Mouse (Mus musculus) yolk sac, embryonic 10.5 days (tissue): ENCODE measurements at regions not wholly inside any gene's neighbourhood (a gene's known extent, or its start where the extent isn't known, plus 50 kb on each side); places are given as distances from the start of the nearest gene placed in this dataset.
"Not testable (repeated sequence)": the region's sequence is repeated elsewhere in the genome, so short reads cannot be mapped to it uniquely, and the experiment has no call there.

Experiments
- DNase-seq: peaks from one replicate; pipeline ENCODE4 v3.0.0-alpha.2; 2017; ENCODE audit warnings: low spot score

DNA sequence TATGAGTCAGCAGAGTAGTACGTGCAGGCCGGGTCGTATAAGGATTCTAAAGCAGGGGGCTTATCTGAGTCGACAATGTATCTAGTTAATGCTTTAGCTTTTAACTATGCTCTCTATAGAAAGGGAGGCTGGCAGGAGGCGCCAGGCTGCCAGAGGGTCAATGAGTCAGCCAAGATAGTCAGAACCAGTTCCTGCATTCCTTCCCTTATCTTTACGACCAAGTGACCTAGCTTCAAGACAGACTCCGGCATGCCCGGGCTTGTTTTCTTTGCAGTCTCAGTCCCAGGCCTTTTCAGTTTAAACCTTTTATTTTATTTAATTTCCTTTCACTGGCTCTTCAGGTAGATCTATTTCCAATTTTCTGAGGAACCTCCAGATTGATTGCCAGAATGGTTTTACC lies 374.0 kb upstream of the Nrxn1 start:
- peak; percentile 21 for DNase-seq

DNA sequence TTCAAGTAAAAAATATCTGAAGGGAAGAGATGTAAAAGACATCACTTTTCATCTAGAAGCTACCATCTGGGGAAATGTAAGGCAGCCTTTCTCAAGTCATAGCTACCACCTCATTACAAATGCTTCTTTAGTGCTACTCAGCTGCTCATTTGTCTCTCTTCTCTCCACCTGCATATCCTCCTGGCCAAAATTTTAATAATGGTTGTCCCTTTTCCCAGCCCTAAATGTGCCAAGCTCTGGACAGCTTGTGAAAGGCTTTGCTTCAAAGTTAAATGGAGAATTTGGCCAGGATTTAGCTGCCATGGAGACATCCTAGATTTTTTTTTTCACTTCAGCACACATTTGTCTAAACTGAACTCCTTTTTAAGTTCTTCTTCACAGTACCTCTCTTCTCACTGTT lies 358.8 kb upstream of the Nrxn1 start:
- no peak for DNase-seq

- not testable (repeated sequence) for DNase-seq
These were observed 339.2 kb upstream of the Nrxn1 start for GRCm38 (mm10) chr17:91431780-91432720.

DNA sequence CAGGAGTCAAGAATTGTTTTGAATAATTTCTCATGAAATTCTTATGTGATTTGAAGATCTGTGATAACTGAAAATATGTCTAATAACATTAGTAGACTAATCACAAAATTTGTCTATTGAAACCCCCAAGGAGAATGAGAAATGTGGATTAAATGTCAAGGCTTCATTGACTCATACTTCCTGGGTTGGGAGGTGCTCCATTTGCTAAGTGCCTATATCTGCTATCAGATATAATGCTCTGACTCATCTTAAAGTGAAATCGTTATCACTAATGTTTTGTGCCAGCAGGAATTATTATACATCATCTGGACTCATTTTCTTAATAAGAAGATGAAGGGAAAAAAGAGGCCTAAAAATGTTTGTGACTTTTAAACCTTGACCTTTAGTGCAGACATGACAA lies 337.5 kb upstream of the Nrxn1 start:
- DNase-seq: no peak

GRCm38 (mm10) chr17:91425120-91425519 lies 332.2 kb upstream of the Nrxn1 start:
- no peak for DNase-seq

DNA sequence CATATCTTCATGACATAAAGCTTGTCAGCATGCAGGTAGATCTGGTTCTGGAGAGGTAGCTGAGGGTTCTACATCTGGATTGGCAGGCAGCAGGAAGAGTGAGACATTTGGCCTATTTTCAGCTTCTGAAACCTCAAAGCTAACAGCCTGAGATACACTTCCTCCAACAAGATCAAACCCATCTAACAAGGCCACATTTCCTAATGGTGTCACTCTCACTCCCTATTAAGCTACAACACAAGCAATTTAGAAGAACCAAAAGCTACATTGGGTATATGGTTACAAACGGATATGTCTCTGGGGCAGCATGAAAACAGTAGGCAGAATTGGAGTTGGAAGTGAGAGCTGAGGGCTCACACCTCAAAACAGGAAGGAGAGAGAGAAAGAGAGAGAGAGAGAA lies 325.7 kb upstream of the Nrxn1 start:
- no peak for DNase-seq

DNA sequence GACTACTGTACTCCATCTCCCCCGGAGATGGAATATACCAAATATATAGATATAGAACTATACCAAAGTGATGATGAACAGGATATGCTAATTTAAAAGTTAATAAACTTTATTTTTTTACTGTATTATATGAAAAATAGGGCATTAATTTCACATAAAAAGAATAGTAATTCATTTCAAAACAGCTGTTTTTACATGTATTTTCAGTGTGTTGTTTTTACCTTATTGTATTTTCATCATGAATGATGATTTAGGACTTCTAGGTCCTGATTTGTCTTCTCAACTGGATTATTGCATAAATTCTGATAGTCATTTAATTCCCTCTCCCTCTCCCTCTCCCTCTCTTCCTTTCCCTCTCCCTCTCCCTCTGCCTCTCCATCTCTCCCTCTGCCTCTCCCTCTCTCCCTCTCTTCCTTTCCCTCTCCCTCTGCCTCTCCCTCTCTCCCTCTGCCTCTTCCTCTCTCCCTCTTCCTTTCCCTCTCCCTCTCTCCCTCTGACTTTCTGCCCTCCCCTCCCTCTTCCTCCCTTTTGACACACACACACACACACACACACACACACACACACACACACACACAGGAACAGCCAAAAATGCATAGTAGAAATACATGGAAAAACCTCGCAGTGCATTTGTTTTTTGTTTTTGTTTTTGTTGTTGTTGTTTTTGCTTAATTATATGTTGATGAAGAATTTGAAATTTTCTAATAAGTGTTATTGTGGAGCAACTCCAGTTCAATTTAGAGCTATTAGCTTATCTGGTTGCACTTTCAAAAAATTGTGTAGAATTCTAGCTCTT lies 298.3 kb upstream of the Nrxn1 start:
- no peak for DNase-seq

DNA sequence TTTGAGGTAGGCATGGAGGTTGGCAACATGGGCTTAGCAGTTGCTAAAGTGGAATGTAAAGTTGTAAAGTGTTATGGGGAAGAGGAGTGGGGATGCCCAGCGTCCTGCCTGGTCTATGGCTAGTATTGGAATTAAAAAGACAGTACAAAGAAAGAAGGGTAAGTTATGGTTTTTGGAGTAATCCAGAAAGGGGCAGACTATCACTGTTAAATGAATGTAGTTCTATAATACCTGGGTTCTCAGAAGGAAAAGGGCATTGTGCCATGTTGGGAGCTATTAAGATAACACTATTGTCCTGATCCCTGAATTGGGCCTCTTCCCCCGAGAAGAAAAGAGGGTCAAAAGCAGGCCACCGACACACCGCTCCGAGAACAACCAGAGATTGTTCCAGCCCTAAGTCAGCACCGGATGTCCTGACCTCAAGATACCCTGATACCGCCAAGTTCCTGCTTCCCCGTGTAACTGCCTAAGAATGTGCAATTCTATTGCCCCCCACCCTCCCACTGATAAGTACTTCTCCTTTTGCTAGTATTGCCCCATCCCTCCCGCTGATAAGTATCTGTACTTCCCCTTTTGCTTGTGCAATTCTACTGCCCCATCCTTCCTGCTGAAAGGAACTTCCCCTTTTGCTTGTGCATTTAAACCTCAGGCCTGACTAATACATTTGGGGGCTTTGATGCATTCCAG lies 297.2 kb upstream of the Nrxn1 start:
- not testable (repeated sequence) for DNase-seq

GRCm38 (mm10) chr17:91388521-91388920 lies 295.6 kb upstream of the Nrxn1 start:
- DNase-seq: no peak

DNA sequence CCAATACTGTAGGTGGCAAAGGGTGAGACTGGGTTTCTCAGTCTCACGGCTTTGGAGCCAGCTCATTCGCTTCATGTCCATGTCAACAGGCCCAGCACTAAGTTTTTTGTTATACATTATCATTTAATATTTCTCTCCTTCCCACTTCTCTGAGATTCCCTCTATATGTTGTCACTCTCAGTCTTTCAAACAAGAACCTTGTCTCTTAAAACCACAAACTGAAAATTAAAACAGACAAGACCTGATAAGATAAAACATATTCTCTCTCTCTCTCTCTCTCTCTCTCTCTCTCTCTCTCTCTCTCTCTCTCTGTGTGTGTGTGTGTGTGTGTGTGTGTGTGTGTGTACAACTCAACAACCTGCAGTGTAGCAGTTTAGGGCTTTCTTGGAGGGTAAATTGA lies 295.2 kb upstream of the Nrxn1 start:
- no peak for DNase-seq

DNA sequence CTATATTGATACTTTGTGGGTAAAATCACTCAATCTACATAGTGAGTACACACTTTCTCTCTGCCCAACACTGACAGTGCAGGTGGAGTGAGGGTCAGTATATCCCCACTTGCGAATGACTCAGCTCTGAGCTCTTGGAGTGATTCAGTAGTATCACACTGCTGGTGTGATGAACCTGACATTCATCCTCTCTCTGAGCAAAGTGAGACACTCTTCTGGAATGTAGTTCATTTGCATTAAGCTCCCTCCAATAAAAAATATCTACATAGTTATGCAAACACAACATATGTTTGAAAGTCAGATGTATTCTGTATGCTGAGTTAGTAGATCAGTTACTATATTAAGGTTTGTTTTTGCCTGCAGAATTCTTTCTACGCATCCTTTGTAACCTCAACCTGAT lies 293.1 kb upstream of the Nrxn1 start:
- DNase-seq: no peak

DNA sequence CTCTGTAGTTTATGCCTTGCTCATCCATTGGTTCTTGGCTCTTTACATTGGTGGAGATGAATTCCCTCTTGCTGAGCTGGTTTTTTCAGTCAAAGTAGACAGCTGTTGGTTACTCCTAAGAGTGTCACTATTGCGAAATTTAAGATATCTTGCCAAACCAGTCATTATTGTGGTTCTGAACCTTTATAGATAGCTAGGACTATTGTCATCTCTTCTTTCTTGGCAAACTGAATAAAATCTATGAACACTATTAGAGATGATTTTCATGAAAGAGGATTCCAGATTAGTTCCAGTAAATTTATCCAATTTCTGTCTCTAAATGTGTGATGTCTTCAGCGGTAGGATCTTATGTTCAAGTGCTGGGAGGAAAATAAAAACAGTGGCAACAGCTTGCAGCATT lies 275.3 kb upstream of the Nrxn1 start:
- no peak for DNase-seq

DNA sequence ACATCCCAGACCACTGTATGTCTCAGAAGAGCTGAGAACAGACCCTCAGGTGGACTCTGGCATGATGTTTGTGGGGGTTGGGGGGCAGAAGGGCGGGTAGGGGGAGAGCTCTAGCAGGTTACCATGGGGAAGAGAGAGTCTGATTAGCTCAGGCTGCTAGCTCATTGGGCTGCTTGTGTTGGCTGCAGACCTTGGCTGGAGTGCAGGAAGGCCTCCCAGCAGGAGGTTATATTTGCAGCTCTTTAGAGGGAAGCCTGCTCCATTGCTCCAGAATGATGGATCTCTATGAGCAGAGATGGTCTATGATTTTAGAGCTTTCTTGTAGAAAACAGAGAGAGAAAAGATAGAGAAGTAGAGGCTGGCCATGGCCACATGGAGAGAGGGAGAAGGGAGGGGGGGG lies 268.4 kb upstream of the Nrxn1 start:
- DNase-seq: no peak

GRCm38 (mm10) chr17:91352107-91352506 lies 259.2 kb upstream of the Nrxn1 start:
- no peak for DNase-seq

DNA sequence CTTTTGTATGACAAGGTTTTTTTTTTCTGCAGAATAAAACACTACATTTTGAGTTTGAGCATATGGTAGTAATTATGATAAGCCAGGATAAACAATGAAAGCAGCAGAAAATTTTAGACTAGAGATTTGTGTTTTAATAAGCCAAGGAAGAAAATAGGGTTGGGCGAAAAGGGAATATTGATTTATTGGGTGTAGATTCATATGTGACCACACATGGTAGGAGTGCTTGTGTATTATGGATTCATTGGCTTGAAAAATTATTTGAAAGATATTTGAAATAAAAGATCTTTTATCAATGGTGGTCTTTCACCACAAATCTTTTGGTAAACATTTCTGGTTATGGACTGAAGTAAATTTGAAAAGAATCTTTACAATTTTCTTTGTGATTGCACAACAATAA lies 244.0 kb upstream of the Nrxn1 start:
- DNase-seq: no peak

GRCm38 (mm10) chr17:91333790-91334189 lies 240.9 kb upstream of the Nrxn1 start:
- DNase-seq: peak; percentile 5

GRCm38 (mm10) chr17:91333202-91333601 lies 240.3 kb upstream of the Nrxn1 start:
- no peak for DNase-seq

GRCm38 (mm10) chr17:91324377-91324776 lies 231.5 kb upstream of the Nrxn1 start:
- no peak for DNase-seq

DNA sequence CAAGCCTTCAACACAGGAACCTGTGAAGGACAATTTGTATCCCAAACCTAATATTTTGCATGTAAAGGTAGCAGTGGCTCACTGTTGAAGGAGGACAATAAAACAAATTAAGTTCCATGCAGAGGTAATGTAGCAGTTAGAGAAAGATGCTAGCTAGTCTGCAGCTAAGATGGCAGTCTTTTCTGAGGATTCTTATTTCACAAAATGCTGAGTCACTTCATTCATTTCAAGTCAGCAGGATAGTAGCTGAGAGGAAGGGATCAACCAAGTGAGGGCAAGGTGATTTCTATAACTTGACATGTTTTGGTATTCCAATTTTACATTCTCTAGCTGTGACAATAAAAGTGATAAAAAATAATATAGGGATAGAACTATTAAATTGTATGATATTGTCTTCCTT lies 194.0 kb upstream of the Nrxn1 start:
- DNase-seq: no peak

GRCm38 (mm10) chr17:91274378-91274777 lies 181.5 kb upstream of the Nrxn1 start:
- no peak for DNase-seq

DNA sequence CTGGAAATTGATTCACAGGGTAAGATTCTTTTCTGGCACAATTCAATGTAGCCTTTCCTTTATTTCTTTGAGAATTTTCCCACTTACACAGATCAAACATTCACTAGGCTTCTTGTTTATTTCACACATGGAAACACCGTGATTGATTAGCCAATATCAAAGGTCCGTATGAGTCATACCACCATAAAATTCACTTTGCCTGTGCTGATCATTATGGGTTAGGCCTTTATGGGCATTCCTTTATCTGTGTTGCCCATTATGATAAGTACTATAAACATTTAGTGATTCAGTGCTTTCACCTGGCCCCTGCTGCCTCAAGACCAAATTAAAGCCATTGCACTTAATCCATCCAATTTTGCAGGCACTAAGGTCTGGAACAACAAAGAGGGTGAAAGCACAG lies 145.8 kb upstream of the Nrxn1 start:
- no peak for DNase-seq

DNA sequence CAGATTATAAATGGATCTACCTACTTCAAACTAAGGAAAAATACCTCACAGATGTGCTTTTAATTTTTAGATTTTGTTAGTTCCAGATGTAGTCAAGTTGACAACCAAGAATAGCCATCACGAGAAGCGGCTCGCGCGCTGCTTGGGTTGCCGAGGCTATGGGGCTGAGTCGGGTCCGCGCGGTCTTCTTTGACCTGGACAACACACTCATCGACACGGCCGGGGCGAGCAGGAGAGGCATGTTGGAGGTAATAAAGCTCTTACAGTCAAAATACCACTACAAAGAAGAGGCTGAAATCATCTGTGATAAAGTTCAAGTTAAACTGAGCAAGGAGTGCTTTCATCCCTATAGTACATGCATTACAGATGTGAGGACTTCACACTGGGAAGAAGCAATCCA lies 143.8 kb upstream of the Nrxn1 start:
- DNase-seq: not testable (repeated sequence)

DNA sequence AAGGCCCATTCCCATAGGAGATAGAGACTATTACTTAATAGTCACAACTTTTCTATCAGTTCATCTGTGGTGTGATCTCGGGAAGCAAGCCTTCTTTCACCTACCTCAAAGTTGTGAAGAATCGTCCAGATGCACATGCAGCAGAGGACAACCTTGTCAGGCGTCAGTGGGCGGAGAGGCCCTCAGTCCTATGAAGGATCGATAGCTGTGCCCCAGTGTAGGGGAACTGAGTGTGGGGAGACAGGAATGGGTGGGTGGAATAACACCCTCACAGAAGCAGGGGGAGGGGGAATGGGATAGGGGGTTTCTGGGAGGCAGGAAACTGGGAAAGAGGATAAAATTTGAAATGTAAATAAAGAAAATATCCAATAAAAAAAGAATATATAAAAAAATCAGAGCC lies 133.5 kb upstream of the Nrxn1 start:
- no peak for DNase-seq
